Mouse (Mus musculus): ENCODE measurements around the gene Osbpl9.

The Osbpl9 gene

DNA sequence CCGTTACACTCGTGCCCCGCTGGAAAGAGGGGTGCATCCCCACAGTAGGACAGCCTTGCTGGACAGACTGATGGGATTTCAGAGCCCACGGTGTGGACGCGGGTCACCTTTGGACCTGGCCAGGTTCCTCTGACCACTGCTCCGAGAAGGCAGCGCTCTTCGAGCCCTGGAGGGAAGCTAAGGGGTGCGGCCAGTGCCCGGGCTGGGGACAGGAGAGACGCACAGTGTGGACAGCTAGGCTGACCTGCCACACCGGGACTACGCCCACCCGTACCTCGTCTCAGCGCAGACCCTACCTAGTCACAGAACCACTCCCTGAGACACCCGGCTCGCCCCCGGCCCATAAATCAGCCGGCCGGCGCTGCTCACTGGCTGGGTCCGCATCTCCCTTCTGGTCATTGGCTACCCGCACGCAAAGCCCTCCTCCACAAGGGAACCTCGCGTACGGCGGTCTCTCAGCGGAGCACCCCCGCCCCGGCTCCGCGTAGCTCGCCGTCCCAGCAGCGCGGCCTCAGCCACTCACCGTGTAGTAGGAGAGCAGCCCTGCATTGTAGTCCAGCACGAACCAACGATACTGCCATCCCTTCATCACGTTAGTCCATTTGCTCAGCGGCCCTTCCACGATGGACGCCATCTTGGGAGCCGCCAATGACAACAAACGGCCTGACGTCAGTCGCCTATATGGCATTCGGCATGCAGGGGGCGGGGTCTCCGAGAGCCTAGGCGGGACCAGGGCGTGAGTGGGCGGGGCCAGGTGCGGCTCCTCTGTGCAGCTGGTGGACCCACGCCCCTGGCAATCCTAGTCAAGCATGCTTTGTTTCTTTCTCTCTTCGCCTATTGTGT lies at the start of gene Osbpl9:
Gene Osbpl9 (minus strand): TSS at position 691 of the 843 bp plus-strand sequence.
- TF ChIP-seq GATA4 (IDR thresholded peaks at IDR 0.05; ENCODE audit: insufficient replicate concordance, low read length), result no peak

DNA sequence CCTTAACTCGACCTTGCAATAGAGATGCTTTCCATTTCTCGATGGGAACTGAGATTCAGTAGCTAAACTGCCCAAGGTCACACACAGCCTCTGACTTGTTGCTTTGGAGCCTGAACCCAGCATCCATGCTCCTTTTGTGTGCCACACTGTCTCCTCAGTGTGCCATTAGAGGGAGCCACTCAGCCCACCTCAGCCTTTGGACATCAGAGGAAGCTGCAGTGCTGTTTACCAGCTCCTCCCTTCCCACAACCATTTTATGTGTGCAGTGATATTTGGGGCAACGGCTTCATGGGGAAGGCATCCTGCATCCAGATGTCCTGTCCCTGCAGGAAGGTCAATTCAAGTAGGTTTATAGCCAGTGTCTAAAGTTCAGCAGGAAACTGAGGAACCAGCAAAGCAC lies 49.5 kb upstream of the Osbpl9 start:
- TF ChIP-seq GATA4 (IDR thresholded peaks at IDR 0.05; ENCODE audit: insufficient replicate concordance, low read length), result no peak

- no peak for TF ChIP-seq GATA4 (IDR thresholded peaks at IDR 0.05; ENCODE audit: insufficient replicate concordance, low read length)
Measured at GRCm38 (mm10) chr4:109245016-109245620, 43.0 kb upstream of the Osbpl9 start.

GRCm38 (mm10) chr4:109244506-109244905 lies 42.4 kb upstream of the Osbpl9 start:
- no peak for TF ChIP-seq GATA4 (IDR thresholded peaks at IDR 0.05; ENCODE audit: insufficient replicate concordance, low read length)

GRCm38 (mm10) chr4:109241934-109242333 lies 39.9 kb upstream of the Osbpl9 start:
- TF ChIP-seq GATA4 (IDR thresholded peaks at IDR 0.05; ENCODE audit: insufficient replicate concordance, low read length), result no peak

DNA sequence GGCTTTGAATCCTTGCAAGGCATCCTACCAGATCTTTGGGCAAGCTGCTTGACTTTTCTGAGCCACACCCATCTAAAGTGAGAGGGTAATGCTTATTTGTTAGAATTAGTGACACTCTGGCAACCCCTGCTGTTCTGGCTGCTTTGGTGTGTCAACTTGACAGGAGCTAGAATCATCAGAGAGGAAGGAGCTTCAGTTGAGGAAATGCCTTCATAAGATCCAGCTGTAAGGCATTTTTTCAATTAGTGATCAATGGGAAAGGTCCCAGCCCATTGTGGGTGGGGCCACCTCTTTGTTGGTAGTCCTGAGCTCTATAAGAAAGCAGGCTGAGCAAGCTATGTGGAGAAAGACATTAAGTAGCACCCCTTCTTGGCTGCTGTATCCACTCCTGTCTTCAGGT lies 39.1 kb upstream of the Osbpl9 start:
- no peak for TF ChIP-seq GATA4 (IDR thresholded peaks at IDR 0.05; ENCODE audit: insufficient replicate concordance, low read length)

DNA sequence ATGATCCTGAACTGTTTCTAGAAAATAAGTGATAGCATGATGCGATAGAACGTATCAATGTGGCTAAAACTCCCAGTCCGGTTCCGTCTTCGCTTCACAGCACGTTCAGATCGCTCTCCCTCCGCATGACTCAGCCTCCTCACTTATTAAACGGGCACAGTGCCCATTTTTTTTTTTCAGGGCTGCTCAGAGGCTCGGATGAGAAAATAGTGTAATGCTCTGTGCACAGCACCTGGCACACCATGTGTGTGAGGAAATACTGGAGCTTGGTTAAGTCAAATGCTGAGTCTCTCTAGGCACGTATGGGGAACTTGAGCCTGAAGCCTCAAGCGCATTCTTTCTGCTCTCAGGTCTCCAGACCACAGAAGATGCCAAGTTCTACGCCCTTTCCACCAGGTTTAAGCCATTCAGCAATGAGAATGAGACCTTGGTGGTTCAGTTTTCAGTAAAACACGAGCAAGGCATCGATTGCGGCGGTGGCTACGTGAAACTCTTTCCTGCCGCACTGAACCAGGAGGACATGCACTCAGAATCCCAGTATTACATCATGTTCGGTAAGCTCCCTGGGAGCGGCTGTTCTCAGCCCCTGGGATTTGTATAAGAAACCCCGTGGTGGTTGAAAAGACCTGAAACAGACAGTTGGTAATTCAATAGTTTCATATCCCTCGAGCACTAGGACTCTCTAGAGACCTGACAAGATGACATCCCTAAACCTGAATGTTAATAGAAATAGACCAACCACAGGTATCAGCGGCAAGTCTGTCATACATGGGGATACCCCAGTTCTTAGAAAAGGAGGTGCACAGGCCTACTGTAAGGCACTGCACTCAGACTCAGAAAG lies 36.6 kb upstream of the Osbpl9 start:
- no peak for TF ChIP-seq GATA4 (IDR thresholded peaks at IDR 0.05; ENCODE audit: insufficient replicate concordance, low read length)

DNA sequence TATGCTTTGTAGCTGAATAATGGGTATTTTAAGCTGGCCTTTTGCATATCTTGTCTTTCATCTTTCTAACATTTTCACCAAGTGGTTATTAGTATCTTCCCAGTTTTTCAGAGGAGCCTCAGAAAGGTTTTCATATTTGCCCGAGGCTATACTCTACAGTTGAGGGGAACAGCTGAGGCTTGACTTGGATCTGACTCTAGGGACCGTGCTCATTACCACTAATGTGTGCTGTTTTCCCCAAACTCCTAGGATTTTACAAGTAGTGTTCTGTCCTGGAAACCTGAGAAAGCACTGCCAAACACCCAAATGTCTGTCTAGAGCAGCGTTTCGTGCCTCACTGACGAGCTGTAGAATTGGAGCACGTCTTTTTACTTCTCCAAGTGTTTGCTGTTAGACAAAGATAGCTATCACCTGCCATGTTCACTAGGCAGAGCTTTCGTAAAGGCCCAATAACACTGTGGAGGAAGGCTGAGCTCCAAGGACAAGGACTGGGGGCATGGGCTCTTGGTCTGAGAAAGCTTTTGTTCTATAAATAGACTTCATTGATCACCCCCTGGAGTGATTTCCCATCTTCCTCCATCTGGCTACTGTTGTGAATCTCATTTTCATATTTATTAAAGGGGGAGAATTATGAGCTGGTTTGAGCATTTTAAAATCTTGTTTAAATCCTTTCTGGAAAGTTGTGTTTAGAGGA lies 34.3 kb upstream of the Osbpl9 start:
- TF ChIP-seq GATA4 (IDR thresholded peaks at IDR 0.05; ENCODE audit: insufficient replicate concordance, low read length), result no peak

- TF ChIP-seq GATA4 (IDR thresholded peaks at IDR 0.05; ENCODE audit: insufficient replicate concordance, low read length), result no peak
Measured at GRCm38 (mm10) chr4:109234806-109235350, 32.8 kb upstream of the Osbpl9 start.

DNA sequence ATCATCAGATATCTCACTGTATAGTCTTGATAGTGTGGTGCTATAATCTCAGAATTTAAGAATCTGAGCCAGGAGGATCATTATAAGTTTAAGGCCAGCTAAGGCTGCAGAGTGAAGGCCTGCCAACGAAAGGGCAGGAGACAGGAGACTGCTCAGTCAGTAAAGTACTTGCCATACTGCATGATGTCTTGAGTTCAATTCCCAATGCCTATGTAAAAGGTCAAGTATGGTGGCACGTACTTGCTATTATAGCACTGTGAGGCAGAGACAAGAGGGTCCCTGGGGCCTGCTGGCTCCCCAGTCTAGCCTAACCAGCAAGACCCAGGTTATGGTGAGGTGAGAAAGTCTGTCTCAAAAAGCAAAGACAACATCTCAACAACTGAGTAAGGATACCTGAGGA lies 32.1 kb upstream of the Osbpl9 start, which contains the start of gene Calr4:
Gene Calr4 (plus strand): TSS at position 301 of the 400 bp plus-strand sequence.
- no peak for TF ChIP-seq GATA4 (IDR thresholded peaks at IDR 0.05; ENCODE audit: insufficient replicate concordance, low read length)

GRCm38 (mm10) chr4:109229766-109230279 lies 27.8 kb upstream of the Osbpl9 start:
- TF ChIP-seq GATA4 (IDR thresholded peaks at IDR 0.05; ENCODE audit: insufficient replicate concordance, low read length), result no peak

DNA sequence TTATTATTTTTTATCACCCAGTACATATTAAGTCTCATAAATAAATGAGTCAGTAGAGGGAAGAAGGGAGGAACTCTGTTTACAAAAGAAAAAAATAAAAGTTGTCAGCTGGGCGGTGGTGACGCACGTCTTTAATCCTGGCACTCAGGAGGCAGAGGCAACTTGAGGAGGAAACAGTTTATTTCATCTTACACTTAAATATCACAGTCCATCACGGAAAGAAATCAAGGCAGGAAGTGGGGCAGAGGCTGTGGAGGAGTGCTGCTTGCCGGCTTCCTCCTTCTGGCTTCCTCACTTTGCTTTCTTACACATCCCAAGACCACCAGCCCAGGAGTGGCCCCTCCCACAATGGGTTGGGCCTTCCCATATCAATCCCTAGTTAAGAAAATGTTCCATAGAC lies 24.0 kb upstream of the Osbpl9 start:
- TF ChIP-seq GATA4 (IDR thresholded peaks at IDR 0.05; ENCODE audit: insufficient replicate concordance, low read length), result no peak

DNA sequence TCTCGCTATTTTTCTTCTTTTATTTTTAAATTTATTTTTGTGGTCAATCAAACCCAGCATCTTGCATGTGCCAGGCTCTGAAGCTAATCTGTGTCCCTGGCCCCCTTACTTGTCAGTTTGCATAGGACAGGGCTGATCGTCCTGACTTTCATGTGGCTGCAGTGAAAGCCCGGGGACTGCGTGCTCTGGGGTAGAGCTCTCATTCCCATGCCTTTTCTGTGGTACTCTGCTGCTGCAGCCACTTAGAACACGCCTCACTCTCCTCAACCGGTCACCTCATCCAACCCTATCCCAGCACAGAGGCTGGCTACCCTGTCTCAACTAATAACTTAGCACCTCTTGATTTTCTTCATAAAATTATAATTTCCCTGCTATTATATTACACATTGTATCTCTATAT lies 23.5 kb upstream of the Osbpl9 start:
- TF ChIP-seq GATA4 (IDR thresholded peaks at IDR 0.05; ENCODE audit: insufficient replicate concordance, low read length), result no peak

GRCm38 (mm10) chr4:109224762-109225552 lies 22.9 kb upstream of the Osbpl9 start:
- TF ChIP-seq GATA4 (IDR thresholded peaks at IDR 0.05; ENCODE audit: insufficient replicate concordance, low read length), result no peak

All from liver, adult (tissue).